25 mouse cellular contexts compared by ENCODE assay signal in genomic region chr17:49761838-49762237, GRCm38 (mm10).
A peak's percentile ranks its signal among the peaks of the same experiment; 100 is the strongest.
DNase-seq lines count a peak whose midpoint lies in the region; ATAC-seq and TF ChIP-seq lines count a peak whose summit lies in the region.
"Had no signal": no experiment of that assay in that cellular context is flagged by ENCODE, and none has a peak within 500 bp of the region (broad histone marks: within the 10 kb centered on the region; RNA-seq: fewer than 3 reads in every experiment).

No protein-coding gene starts in this region.

- WGBS in forebrain, embryonic 16.5 days, result 69% methylated on average over 8 of the region's 8 CpGs
- 71% methylated on average over 8 of the region's 8 CpGs for WGBS in forebrain, embryonic 14.5 days
- 59% methylated on average over 8 of the region's 8 CpGs for WGBS in limb, embryonic 13.5 days
- 68% methylated on average over 8 of the region's 8 CpGs for WGBS in limb, embryonic 10.5 days
- WGBS in lung, embryonic 16.5 days, result 59% methylated on average over 8 of the region's 8 CpGs
- 72% methylated on average over 8 of the region's 8 CpGs for WGBS in thymus, adult 2 months

- H3K4me2 ChIP-seq in forebrain, embryonic 16.5 days (ENCODE audit: low read length), result peak overlapping the region; percentile 1; the same call in 1 of the 2 replicates
- no peak overlapping the region for H3K4me2 ChIP-seq in forebrain, embryonic 14.5 days (ENCODE audit: low read length)
- peak overlapping the region; percentile 9; the same call in 1 of the 2 replicates for H3K4me2 ChIP-seq in limb, embryonic 13.5 days (replicated peaks)
- no peak overlapping the region for H3K4me2 ChIP-seq in lung, embryonic 16.5 days (ENCODE audit: low read depth, low read length)
- H3K4me2 ChIP-seq: embryonic facial prominence, embryonic 12.5 days; forebrain, embryonic 12.5 days; heart, embryonic 11.5 days; hindbrain, embryonic 12.5 days; hindbrain, embryonic 15.5 days had no signal

- ATAC-seq in forebrain, embryonic 16.5 days, result no peak
- no peak for ATAC-seq in forebrain, embryonic 14.5 days
- ATAC-seq in limb, embryonic 13.5 days (ENCODE audit: low FRiP score, low read depth), result peak; percentile 54
- 0 out of 2 replicates have a peak, but pooled peaks have one; percentile 24 for ATAC-seq in lung, embryonic 16.5 days (ENCODE audit: low read depth)
- ATAC-seq: forebrain, postnatal 0 days; Patski had no signal

- no peak overlapping the region for H3K9ac ChIP-seq in forebrain, embryonic 16.5 days (replicated peaks; ENCODE audit: low read depth, low read length)
- H3K9ac ChIP-seq in forebrain, embryonic 14.5 days (ENCODE audit: low read length), result no peak overlapping the region
- H3K9ac ChIP-seq in limb, embryonic 13.5 days, result no peak overlapping the region
- no peak overlapping the region for H3K9ac ChIP-seq in lung, embryonic 16.5 days (ENCODE audit: low read length)
- H3K9ac ChIP-seq: embryonic facial prominence, embryonic 12.5 days; forebrain, embryonic 12.5 days; forebrain, postnatal 0 days; hindbrain, embryonic 12.5 days; hindbrain, embryonic 15.5 days had no signal

- no peak for DNase-seq in forebrain, embryonic 14.5 days (ENCODE audit: low spot score)
- no peak for DNase-seq in limb, embryonic 10.5 days (ENCODE audit: low spot score)
- no peak for DNase-seq in lung, postnatal 36 days
- no peak for DNase-seq in thymus, adult 2 months
- DNase-seq: adrenal gland, postnatal 10 days; adrenal gland, postnatal 36 days; B cell, adult 2 months; cerebellum, adult 18-20 months; cerebellum, adult 9-10 months; cerebellum, postnatal 14 days; forebrain, postnatal 0 days; gastrocnemius, adult 2 months; gastrocnemius, postnatal 14 days; heart, adult 11 months had no signal

- no peaks in the 10 kb centered on the region for H3K4me1 ChIP-seq in forebrain, embryonic 16.5 days (replicated peaks; ENCODE audit: control insufficient read depth, insufficient read depth, low read length)
- no peaks in the 10 kb centered on the region for H3K4me1 ChIP-seq in forebrain, embryonic 14.5 days (ENCODE audit: control insufficient read depth, insufficient read depth, low read length)
- peaks cover 6% of the 10 kb centered on the region; the same call in 1 of the 2 replicates for H3K4me1 ChIP-seq in limb, embryonic 13.5 days
- H3K4me1 ChIP-seq in limb, embryonic 10.5 days, result peaks cover 20% of the 10 kb centered on the region
- no peaks in the 10 kb centered on the region; the same call in 1 of the 2 replicates for H3K4me1 ChIP-seq in lung, embryonic 16.5 days (replicated peaks; ENCODE audit: control insufficient read depth, insufficient read depth, low read length)
- no peaks in the 10 kb centered on the region for H3K4me1 ChIP-seq in thymus, adult 2 months (replicated peaks; ENCODE audit: control insufficient read depth, insufficient read depth, low read length)
- H3K4me1 ChIP-seq: embryonic facial prominence, embryonic 12.5 days; hindbrain, embryonic 12.5 days; hindbrain, embryonic 15.5 days had no signal

- TF ChIP-seq POLR2A in thymus, adult 2 months (IDR thresholded peaks at IDR 0.05; ENCODE audit: control insufficient read depth, extremely low read depth, insufficient read depth, low read length, poor library complexity), result no peak

- no peak overlapping the region for H3K4me3 ChIP-seq in forebrain, embryonic 16.5 days (replicated peaks; ENCODE audit: low read length)
- H3K4me3 ChIP-seq in forebrain, embryonic 14.5 days (ENCODE audit: low read depth, low read length), result no peak overlapping the region
- no peak overlapping the region for H3K4me3 ChIP-seq in limb, embryonic 13.5 days
- H3K4me3 ChIP-seq in limb, embryonic 10.5 days, result no peak overlapping the region
- H3K4me3 ChIP-seq in lung, embryonic 16.5 days (ENCODE audit: low read length), result no peak overlapping the region
- H3K4me3 ChIP-seq in thymus, adult 2 months (ENCODE audit: control insufficient read depth, insufficient read depth, low read length), result no peak overlapping the region
- H3K4me3 ChIP-seq: embryonic facial prominence, embryonic 12.5 days; erythroblast, embryonic 14.5 days; forebrain, embryonic 12.5 days; gastrocnemius, adult 2 months; hindbrain, embryonic 12.5 days; hindbrain, embryonic 15.5 days had no signal

- no peak for TF ChIP-seq CTCF in thymus, adult 2 months (IDR thresholded peaks at IDR 0.05; ENCODE audit: borderline replicate concordance, control insufficient read depth, extremely low read depth, insufficient read depth, low read length, poor library complexity)

- no peaks in the 10 kb centered on the region for H3K27me3 ChIP-seq in forebrain, embryonic 16.5 days (replicated peaks; ENCODE audit: control insufficient read depth, insufficient read depth, low read length)
- H3K27me3 ChIP-seq in forebrain, embryonic 14.5 days (replicated peaks; ENCODE audit: control insufficient read depth, insufficient read depth, low read length), result no peaks in the 10 kb centered on the region
- H3K27me3 ChIP-seq in limb, embryonic 13.5 days, result no peaks in the 10 kb centered on the region
- H3K27me3 ChIP-seq in limb, embryonic 10.5 days (ENCODE audit: low read depth, poor library complexity, severe bottlenecking), result no peaks in the 10 kb centered on the region
- H3K27me3 ChIP-seq in lung, embryonic 16.5 days (ENCODE audit: control insufficient read depth, insufficient read depth, low read depth, low read length), result no peaks in the 10 kb centered on the region
- H3K27me3 ChIP-seq in thymus, adult 2 months (ENCODE audit: control insufficient read depth, insufficient read depth, low read length), result no peaks in the 10 kb centered on the region
- H3K27me3 ChIP-seq: embryonic facial prominence, embryonic 12.5 days; hindbrain, embryonic 15.5 days; Patski had no signal

- no peaks in the 10 kb centered on the region for H3K36me3 ChIP-seq in forebrain, embryonic 16.5 days (ENCODE audit: control insufficient read depth, insufficient read depth)
- H3K36me3 ChIP-seq in forebrain, embryonic 14.5 days (ENCODE audit: control insufficient read depth, insufficient read depth, low read length), result no peaks in the 10 kb centered on the region
- no peaks in the 10 kb centered on the region for H3K36me3 ChIP-seq in limb, embryonic 13.5 days
- no peaks in the 10 kb centered on the region for H3K36me3 ChIP-seq in limb, embryonic 10.5 days
- H3K36me3 ChIP-seq in lung, embryonic 16.5 days (ENCODE audit: control insufficient read depth, insufficient read depth, low read length), result no peaks in the 10 kb centered on the region
- no peaks in the 10 kb centered on the region for H3K36me3 ChIP-seq in thymus, adult 2 months (ENCODE audit: control insufficient read depth, insufficient read depth, low read length)
- H3K36me3 ChIP-seq: embryonic facial prominence, embryonic 12.5 days; forebrain, embryonic 12.5 days; G1E; hindbrain, embryonic 12.5 days; hindbrain, embryonic 15.5 days had no signal

- no peaks in the 10 kb centered on the region for H3K9me3 ChIP-seq in forebrain, embryonic 16.5 days (ENCODE audit: control insufficient read depth, low read length)
- no peaks in the 10 kb centered on the region; the same call in 1 of the 2 replicates for H3K9me3 ChIP-seq in forebrain, embryonic 14.5 days (replicated peaks; ENCODE audit: control insufficient read depth, low read length)
- 0 out of 2 replicates have a peak, but pooled peaks cover 4% of the 10 kb centered on the region for H3K9me3 ChIP-seq in limb, embryonic 13.5 days
- no peaks in the 10 kb centered on the region for H3K9me3 ChIP-seq in limb, embryonic 10.5 days (replicated peaks)
- no peaks in the 10 kb centered on the region for H3K9me3 ChIP-seq in lung, embryonic 16.5 days (ENCODE audit: control insufficient read depth, low read length)
- H3K9me3 ChIP-seq: embryonic facial prominence, embryonic 12.5 days; forebrain, embryonic 12.5 days; hindbrain, embryonic 12.5 days; hindbrain, embryonic 15.5 days had no signal

- H3K27ac ChIP-seq in forebrain, embryonic 16.5 days (ENCODE audit: low read length), result no peak overlapping the region
- H3K27ac ChIP-seq in forebrain, embryonic 14.5 days (ENCODE audit: low read depth, low read length), result no peak overlapping the region
- peak overlapping the region; percentile 17 for H3K27ac ChIP-seq in limb, embryonic 13.5 days
- H3K27ac ChIP-seq in limb, embryonic 10.5 days, result no peak overlapping the region
- H3K27ac ChIP-seq in lung, embryonic 16.5 days (ENCODE audit: low read length), result peak overlapping the region; percentile 62
- no peak overlapping the region for H3K27ac ChIP-seq in thymus, adult 2 months (ENCODE audit: control insufficient read depth, insufficient read depth, low read length)
- H3K27ac ChIP-seq: embryonic facial prominence, embryonic 12.5 days; forebrain, embryonic 12.5 days; gastrocnemius, adult 2 months; hindbrain, embryonic 12.5 days; hindbrain, embryonic 15.5 days had no signal

Comparison
In these comparisons a context has a peak if more than half of its experiments do, and no peak if none do; other contexts are left out.
1. H3K27ac ChIP-seq: peak in limb, embryonic 13.5 days (single experiment) and lung, embryonic 16.5 days (single experiment); none in forebrain, embryonic 16.5 days (single experiment), forebrain, embryonic 14.5 days (single experiment), limb, embryonic 10.5 days (single experiment) and thymus, adult 2 months (single experiment).
2. H3K4me2 ChIP-seq: peak in forebrain, embryonic 16.5 days (single experiment) and limb, embryonic 13.5 days (single experiment); none in forebrain, embryonic 14.5 days (single experiment) and lung, embryonic 16.5 days (single experiment).
3. ATAC-seq: peak in limb, embryonic 13.5 days (single experiment) and lung, embryonic 16.5 days (single experiment); none in forebrain, embryonic 16.5 days (single experiment) and forebrain, embryonic 14.5 days (single experiment).